ENCODE assay signal across 29 mouse cellular contexts in genomic region chr8:41752641-41753040, GRCm38 (mm10).
"Had no signal": no experiment of that assay in that cellular context is flagged by ENCODE, and none has a peak within 500 bp of the region (broad histone marks: within the 10 kb centered on the region; RNA-seq: fewer than 3 reads in every experiment).

No protein-coding gene starts in this region.

- ATAC-seq: forebrain, embryonic 13.5 days; forebrain, embryonic 14.5 days; forebrain, embryonic 15.5 days; forebrain, embryonic 16.5 days; forebrain, postnatal 0 days had no signal

- DNase-seq: cerebellum, adult 2 months; cerebellum, adult 8-10 months; cerebellum, adult 9-10 months; cerebellum, adult 9-11 months; cerebellum, postnatal 10 days; cerebellum, postnatal 14 days; cerebellum, postnatal 25 days; cerebellum, postnatal 36 days; embryo, embryonic 11 days; forebrain, postnatal 0 days; gastrocnemius, adult 2 months; gastrocnemius, postnatal 10 days; gastrocnemius, postnatal 14 days; gastrocnemius, postnatal 25 days; gastrocnemius, postnatal 36 days; heart, adult 11 months; heart, adult 18-20 months; heart, adult 2 months had no signal

- H3K4me3 ChIP-seq: embryonic facial prominence, embryonic 10.5 days; embryonic facial prominence, embryonic 12.5 days; embryonic facial prominence, embryonic 13.5 days; embryonic facial prominence, embryonic 15.5 days; erythroblast, embryonic 14.5 days; forebrain, embryonic 10.5 days; forebrain, embryonic 12.5 days; forebrain, embryonic 13.5 days; forebrain, embryonic 15.5 days; gastrocnemius, adult 2 months; heart, adult 2 months had no signal

- H3K27ac ChIP-seq: embryonic facial prominence, embryonic 10.5 days; embryonic facial prominence, embryonic 12.5 days; embryonic facial prominence, embryonic 13.5 days; embryonic facial prominence, embryonic 15.5 days; forebrain, embryonic 10.5 days; forebrain, embryonic 12.5 days; forebrain, embryonic 13.5 days; forebrain, embryonic 15.5 days; gastrocnemius, adult 2 months; heart, adult 2 months had no signal
